Mouse (Mus musculus) adrenal gland, postnatal 14 days (tissue): ENCODE results near the gene Zfp967. TPM values are rescaled to one million over a fixed set of nuclear protein-coding genes. Genes with fewer than 3 reads are reported as not detected.
"Not testable (repeated sequence)": the region's sequence is repeated elsewhere in the genome, so short reads cannot be mapped to it uniquely, and the experiment has no call there.

Source experiments
- DNase-seq: peaks from one replicate; pipeline ENCODE4 v3.0.0; 2021; ENCODE audit warnings: mixed read lengths
- long read RNA-seq, 2 experiments: library from polyadenylated mRNA; stranded (forward); transcript quantifications; one replicate each; pipeline ENCODE4 v2.0.0; 2021
- total RNA-seq: library from RNA; stranded (reverse); gene quantifications from 2 replicates; pipeline ENCODE4 v1.2.3, GENCODE M21; 2021

The Zfp967 gene
- not detected in 2 replicates for total RNA-seq
- long read RNA-seq, experiment 1, partial matches to known transcripts, result 0 of 1 reads
- long read RNA-seq, experiment 1, other reads (novel, unspliced or antisense), result 1 of 1 reads
- long read RNA-seq, experiment 2, partial matches to known transcripts, result 0 of 1 reads
- long read RNA-seq, experiment 2, other reads (novel, unspliced or antisense), result 1 of 1 reads

DNA sequence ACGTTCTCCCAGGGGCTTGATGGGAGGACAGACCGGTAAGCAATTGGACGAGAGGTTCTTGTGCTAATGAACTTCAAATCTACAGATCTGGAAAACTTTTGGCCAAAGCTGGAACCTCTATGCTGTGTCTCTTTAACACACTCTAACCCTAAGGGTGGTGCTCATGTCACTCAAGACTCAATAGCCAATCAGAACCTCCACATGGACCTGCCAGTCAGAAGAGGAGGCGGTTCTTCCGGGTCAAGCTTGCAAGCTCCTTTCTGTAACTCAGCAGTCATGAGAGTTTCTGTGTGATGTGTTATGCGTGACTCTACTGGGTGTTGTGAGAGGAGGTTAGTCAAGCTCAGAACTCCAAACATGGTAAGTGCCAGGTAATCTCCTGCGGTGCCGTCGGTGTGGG is at the start of gene Zfp967:
Gene Zfp967 (plus strand): TSS at position 301 of the 400 bp plus-strand sequence.
- DNase-seq, result not testable (repeated sequence)

GRCm38 (mm10) chr2:176486683-176487082 is 34.2 kb upstream of the Zfp967 start, which contains the start of gene Gm14434:
Gm14434 (minus strand) TSS chr2:176486783.
- DNase-seq, result not testable (repeated sequence)

Other genes starting within 250 kb of the Zfp967 start
- not detected in 2 replicates for gene Gm11009, start 201.6 kb upstream of the Zfp967 start, total RNA-seq
- 11.1 and 13.9 TPM in 2 replicates for gene Gm14435, start 97.5 kb upstream of the Zfp967 start, total RNA-seq
- gene Gm14434, start 34.3 kb upstream of the Zfp967 start, total RNA-seq, result not detected in 2 replicates
- gene Gm14308, start 115.3 kb downstream of the Zfp967 start, total RNA-seq, result 1.9 and 4.3 TPM in 2 replicates
- gene Zfp973, start 149.5 kb downstream of the Zfp967 start, total RNA-seq, result 8.1 and 10.7 TPM in 2 replicates
- gene Gm14305, start 187.3 kb downstream of the Zfp967 start, total RNA-seq, result 11.2 and 13.9 TPM in 2 replicates